Mouse (Mus musculus) retina, adult 2 months (tissue): ENCODE data around the gene Spty2d1.
"Not testable (repeated sequence)": the region's sequence is repeated elsewhere in the genome, so short reads cannot be mapped to it uniquely, and the experiment has no call there.

Source experiments
- DNase-seq: peaks from one replicate; pipeline ENCODE4 v3.0.0-alpha.2; 2012; ENCODE audit warnings: low read depth, low spot score

Spty2d1 gene

DNA sequence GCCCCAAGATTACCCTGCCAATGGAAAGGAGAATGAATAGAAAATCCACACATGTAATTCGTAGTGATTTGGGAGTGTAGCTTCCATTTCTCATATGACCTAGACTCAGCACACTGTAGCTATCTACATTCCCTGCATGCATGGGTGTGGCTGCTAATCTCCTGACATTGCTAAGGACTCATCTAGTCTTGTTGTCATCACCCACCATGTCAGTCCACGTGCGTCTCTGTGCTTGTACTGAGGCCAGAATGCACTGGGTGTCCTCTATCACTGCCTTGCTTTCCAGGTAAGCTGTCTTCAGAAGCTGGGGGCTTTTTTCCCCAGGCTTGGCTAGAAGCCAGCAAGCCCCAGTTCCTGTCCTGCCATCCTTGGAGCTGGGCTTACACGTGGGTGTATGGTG is 18.8 kb downstream of the Spty2d1 start:
- not testable (repeated sequence) for DNase-seq

DNA sequence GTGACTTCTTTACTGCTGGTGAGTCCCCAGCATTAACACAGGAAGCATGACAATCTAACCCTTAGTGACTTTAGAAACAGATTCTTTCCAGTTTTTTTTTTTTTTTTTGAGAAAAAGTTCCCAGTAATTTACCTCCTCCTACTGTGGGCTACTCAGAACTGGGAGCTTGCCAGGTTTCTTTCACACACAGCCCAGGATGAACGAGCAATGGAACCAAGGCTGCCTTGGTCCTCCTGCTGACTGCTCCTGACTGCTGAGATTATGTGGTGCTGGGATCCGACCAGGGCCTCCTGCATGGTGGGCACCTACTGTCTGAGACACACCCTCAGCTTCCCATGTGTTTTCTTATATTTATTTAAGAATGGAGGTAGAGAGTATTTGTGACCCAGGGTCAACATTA is 21.1 kb downstream of the Spty2d1 start:
- DNase-seq = no peak

DNA sequence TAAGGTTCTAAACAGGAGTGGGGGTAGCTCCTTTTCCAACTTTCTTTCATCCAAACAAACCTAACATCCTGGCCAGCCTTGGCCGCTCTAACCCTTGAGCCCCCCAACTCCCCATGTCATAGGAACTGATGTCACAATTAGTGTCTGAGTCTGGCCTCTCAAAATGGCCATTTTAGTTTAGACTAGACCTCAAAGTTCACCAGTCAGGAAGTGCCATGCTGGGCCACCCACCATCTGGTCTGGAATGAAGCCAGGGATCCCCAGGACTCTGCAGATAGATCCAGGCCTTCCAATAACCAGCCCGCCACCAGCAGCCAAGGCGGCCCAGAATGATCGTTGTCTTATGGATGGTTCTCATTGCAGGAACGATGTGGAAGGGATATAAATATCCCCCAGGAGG is 21.6 kb downstream of the Spty2d1 start:
- no peak for DNase-seq

DNA sequence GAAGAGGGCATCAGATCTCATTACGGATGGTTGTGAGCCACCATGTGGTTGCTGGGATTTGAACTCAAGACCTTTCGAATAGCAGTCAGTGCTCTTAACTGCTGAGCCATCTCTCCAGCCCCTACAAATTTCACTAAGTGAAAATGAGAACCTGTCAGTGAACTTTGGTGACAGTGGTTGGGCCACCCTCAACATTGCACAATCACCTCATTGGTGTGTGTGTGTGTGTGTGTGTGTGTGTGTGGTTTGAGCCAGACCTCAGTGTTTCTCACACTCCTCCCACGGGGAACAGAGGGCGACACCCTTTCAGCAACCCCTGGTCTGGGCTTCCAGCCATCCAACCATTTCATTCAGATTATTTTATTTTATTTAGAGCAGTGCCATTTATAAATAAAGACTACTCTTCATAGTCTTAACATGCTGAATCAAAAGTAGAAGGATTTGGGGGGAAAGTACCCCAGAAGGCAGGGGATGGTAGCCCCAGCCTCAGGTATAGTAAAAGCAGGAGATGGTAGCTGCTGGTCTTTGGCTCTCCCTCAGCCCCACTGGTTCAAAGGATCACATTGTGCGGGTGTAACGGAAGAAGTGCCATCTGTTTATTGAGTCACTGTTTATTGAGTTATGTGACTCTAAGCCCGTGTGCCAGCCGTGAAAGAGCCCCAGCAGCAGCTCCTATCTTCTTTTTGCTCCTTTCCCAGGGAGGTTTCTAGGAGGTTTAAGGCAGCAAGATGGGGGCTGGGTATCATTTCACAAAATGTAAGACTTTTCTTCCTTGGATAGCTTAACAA is 22.3 kb downstream of the Spty2d1 start:
- DNase-seq = no peak

DNA sequence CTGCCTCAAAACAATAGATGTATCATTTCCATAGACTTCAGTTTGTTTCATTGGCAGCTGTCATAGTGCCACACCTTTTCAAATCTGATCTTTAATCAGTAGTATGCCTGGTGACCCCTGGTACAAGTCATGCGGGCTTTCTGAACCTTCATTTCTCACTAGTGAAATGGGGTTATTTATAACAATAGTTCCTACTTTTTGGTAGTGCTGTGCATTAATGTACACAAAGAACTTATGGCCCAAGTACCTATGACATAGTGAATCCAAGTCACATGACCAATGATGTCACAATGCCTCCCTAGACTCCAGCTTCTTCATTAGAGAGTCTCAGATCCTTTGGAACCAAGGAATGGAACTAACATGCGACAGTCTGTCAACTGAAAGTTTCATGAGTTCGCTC is 24.9 kb downstream of the Spty2d1 start, which contains the start of gene Gm9999:
Gene Gm9999, plus strand, starts transcription at position 301 of the 400 bp plus-strand sequence.
- no peak for DNase-seq

DNA sequence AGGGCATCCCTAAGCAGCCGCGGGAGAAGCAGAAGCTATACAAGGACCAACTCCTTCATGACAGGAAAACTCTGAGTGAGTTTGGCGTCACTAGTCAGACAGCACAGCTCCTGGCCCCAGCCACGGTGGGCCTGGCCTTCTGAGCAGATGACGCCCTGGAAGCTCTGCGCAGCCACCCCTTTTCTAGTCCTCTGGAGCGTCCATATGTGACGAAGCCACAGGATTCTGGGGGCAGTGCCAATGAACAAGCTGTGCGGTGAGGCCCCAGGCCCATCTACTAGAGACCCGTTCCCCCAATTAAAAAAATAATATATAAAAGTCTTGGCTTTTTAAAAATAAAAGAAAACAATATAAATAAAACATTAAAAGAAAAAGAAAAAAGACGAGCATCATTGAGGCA is 32.8 kb downstream of the Spty2d1 start:
- no peak for DNase-seq

DNA sequence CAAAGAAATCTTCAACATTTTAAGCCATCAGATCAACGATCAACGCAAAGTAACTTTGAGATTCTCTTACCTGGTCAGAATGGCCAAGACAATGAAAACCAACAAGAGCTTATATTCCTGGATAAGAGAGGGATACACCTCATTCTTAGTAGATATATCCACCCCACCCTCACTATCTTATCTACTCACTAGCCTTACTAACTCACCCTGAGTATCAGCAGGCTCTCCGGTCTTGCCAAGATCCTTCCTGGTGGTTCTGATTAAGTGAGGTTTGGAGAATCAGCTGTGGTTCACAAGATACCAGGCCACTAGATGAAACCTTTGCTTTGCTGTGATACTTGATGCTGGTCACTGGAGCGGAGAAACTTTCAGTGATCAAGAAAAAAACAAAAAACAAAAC is 33.6 kb downstream of the Spty2d1 start:
- DNase-seq = no peak

DNA sequence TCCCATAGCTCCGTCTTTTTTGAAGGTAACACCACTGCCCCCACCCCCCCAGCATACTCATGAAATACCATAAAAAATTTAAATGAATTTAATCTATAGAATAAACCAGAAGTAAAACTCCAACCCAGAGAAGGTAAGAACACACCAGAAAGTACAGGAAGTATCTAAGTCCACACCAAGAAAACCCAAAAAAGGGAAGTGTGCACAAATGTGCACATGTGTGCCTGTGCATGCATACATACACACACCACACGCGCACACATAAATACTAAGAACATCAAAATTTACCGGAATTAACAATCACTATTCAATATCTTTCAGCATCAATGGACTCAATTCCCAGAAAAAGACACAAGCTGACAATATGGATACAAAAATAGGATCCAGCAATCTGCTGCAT is 38.3 kb downstream of the Spty2d1 start:
- DNase-seq = no peak

DNA sequence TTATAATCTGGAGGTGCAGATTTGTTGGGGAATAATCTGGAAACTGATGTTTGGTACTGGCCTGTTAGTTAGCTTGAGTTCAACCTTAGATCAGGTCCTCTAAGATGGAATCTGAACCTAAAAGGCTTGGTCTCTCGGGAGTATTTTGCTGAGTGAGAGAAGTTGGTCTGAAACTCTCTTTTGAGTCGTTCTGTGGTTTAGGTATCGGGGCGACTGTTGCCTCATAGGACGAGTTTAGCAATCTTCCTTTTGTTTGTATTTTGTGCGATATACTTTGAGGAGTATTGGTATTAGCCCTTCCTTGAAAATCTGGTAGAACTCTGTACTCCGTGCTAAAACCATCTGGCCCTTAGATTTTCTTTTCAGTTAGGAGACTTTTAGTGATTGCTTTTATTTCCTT is 44.1 kb downstream of the Spty2d1 start:
- no peak for DNase-seq

DNA sequence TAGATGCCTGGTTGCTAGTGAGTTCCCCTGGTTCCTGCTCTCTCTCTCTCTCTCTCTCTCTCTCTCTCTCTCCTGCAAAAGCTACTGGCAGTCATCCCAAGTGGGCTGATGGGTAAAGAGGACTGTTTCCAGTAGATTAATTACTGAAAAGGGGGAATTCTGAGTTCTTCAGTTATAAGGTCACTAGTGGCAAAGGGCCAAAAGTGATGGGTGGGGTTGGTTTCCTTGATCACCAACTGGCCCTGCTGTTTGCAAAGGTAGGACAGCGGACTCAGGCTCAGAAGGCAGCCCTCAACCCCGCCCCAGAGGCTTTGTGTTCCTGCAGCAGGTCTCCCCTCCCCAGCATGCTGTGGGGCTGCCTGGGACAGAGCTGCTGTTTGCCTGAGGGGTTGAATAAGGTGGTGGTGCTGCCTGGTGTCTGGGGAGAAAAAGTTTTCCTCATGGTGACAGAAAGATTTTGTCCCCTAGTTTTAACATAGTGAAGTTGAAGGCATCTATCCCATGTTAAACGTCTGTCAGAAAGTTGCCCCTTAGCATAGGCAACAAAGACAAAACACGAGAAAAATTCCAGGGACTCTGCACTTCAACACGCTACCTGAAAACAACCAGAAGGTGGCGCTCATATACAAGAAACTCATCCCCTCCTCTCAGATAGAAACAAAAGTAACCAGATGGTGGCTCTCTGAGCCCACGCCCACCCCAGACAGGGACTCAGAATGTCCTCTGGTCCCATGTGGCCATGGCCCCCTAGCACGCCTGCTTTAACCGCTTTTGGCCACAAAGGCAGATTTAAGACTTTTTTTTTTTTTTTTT is 45.2 kb downstream of the Spty2d1 start:
- peak; percentile 57 for DNase-seq

DNA sequence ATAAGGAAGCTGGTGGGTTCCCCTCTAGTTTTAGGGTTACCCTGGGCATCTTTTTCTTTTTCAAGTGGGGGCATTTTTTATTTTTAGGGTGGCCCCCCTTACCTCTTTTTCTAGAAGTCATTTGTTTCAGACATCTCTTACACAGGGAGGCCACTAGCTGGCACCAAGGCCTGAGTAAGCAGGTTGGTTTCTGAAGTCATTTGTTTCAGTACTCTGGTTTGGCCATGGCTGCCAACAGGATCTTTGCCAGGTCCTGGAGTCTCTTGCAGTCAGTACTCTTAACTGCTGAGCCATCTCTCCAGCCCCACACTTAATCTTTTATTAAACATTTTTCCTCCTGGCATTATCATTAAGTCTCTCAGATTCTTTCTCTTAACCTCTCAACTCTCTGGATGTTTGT is 46.1 kb downstream of the Spty2d1 start:
- no peak for DNase-seq

DNA sequence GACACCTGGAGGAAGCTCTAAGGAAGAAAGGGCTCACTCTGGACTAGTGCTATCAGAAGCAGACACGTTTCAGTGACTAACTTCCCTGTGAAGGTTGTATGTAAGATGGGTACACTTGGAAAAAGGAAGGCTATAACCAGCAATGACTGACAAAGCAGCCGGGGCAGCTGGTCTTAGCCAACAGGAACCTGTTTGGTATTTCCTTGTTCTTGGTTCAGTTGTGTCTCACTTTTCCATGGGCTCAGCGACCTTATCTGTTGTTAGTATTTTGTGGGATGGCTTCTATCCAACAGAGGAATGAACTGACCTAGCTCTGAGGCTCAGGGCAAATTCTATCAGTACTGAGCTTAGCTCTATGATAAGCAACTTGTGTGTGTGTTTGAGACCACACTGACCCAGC is 47.2 kb downstream of the Spty2d1 start:
- no peak for DNase-seq

DNA sequence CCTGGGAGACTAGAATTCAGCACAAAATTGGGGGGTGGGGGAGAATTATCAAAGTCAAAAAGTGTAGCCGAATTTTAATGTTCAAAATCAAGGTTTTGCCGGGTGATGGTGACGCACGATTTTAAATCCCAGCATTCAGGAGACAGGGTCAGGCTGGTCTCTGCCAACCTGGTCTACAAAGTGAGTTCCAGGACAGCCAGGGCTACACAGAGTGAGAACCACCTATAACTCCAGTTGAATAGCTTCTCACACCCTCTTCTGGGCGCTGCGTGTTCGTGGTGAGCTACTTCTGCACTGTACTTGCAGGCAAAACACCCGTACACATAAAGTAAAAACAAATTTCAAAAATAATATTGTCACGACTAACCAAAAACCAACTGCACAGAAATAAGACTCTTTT is 49.4 kb downstream of the Spty2d1 start:
- no peak for DNase-seq

DNA sequence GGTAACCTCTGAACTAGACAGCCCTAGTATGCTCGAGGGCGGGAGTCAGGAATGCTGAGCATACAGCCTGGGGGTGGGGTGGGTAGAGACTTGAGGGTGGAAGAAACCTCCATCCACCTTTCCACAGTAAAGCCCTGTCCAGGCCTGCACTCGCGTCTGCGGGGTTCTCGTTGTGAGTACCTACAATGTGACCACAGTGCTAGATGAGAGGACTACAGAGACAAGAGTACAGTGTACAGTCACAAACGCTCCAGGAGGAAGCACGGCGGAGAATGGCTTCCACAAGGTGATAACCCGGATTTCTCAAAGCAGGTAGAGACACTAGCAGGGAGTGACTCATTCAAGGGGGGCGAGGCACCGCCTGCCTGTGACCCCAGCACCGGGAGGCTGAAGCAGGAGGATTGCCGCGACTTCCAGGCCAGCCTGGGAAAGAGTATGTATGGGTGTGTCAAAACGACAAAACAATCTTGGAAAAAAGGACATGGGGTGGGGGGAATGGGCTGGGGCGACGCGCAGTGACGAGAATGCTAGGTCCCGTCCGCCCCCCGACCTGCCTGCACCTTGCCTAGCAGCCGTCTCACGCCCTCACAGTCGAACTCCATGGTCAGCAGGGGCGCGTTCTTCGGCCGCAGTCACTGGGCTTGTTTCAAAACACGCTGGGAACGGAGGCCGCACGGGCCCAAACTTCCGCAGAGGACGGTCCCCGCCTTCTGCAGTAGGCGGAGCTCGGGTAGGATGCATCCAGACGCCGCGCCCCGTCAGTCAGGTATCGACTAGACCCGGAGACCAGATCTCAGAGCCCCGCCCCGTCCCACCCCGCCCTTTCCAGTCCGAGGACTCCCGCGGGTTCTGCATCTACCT is 50.1 kb downstream of the Spty2d1 start, which contains the start of gene Uevld:
Gene Uevld, minus strand, starts transcription at position 697 of the 861 bp plus-strand sequence.
- DNase-seq = peak; percentile 85
